Mouse (Mus musculus) gastrocnemius, adult 8-10 months (tissue): ENCODE measurements around the gene Brd3. TPM values are rescaled to one million over a fixed set of nuclear protein-coding genes. Genes with fewer than 3 reads are reported as not detected.
"Not testable (repeated sequence)": the region's sequence is repeated elsewhere in the genome, so short reads cannot be mapped to it uniquely, and the experiment has no call there.

Experiments used
- DNase-seq, 2 experiments: peaks; one replicate each; pipeline ENCODE4 v3.0.0; 2022; ENCODE audit warnings: low spot score in 2 of 2
- total RNA-seq, 4 experiments: library from RNA; stranded (reverse); gene quantifications; 2 replicates each; pipeline ENCODE4 v1.2.4; 2022

Gene Brd3
- total RNA-seq, 4 experiments from 2014 or later = 19.4 to 29.0 (median 24.9) TPM

DNA sequence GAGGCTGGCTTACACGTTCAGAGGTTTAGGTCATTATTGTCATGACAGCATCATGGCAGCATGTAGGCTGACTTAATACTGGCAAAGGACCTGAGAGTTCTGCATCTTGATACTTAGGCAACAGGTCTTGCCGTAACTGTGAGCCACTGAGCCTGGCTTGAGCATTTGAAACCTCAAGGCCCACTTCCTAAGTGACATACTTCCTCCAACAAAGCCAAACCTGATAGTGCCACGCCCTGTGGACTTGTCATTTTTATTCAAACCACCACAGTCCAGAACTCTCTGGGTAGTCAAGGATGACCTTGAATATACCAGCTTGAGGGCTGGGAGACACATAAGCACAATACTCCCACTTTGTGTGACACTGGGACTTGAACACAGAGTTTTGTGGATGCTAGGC, 5.4 kb upstream of the Brd3 start:
- DNase-seq = no peak

DNA sequence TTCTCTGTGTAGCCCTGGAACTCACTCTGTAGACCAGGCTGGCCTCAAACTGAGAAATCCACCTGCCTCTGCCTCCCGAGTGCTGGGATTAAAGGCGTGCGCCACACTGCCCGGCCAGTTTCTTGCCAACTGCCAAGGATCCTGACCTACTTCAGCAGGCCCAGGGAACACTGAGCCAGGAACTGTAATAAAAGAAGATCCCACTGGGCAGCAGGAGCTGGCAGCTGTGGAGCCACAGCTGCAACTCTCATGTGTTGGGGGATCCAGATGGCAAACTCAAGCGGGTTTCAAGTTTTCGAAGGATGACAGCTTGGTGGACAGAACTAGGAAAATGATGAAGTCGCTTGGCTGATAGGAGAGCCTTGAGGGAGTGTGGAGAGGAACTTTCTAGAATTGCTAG, 3.2 kb upstream of the Brd3 start:
- DNase-seq = peak; percentile 54 to 74

DNA sequence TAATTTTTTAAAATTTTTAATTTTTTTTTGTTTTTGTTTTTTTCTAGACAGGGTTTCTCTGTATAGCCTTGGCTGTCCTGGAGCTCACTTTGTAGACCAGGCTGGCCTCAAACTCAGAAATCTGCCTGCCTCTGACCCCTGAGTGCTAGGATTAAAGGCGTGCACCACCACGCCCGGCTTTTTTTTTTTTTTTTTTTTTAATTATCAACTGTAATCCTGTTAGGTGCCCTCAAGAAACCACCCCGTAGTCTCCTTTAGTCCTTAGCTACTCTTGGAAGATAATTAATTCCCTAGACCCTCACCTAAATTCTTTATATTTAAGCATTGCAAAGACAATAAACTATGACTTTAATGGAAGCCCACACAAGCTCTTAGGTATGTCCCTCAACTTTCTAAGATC, 804 bp downstream of the Brd3 start:
- not testable (repeated sequence) for DNase-seq

DNA sequence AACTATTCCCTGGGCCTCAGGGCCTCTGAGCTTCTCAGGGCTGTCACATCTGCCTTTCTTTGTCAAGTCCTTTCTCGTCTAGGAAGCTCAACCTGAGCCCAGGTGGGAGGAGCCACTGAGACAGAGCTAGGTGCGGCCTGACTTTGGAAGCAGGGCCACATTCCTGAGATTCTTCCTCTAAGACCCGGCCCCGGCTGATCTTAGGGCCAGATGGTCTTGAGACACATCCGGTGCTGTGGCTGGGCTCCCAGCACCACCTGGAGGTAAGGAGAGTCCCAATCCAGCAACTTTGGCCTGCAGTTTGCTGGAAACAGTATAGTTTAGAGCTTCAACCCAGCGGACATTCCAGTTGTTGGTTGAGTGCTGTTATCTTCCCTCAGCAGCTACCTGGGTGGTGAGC, 1.9 kb downstream of the Brd3 start:
- DNase-seq = no peak

DNA sequence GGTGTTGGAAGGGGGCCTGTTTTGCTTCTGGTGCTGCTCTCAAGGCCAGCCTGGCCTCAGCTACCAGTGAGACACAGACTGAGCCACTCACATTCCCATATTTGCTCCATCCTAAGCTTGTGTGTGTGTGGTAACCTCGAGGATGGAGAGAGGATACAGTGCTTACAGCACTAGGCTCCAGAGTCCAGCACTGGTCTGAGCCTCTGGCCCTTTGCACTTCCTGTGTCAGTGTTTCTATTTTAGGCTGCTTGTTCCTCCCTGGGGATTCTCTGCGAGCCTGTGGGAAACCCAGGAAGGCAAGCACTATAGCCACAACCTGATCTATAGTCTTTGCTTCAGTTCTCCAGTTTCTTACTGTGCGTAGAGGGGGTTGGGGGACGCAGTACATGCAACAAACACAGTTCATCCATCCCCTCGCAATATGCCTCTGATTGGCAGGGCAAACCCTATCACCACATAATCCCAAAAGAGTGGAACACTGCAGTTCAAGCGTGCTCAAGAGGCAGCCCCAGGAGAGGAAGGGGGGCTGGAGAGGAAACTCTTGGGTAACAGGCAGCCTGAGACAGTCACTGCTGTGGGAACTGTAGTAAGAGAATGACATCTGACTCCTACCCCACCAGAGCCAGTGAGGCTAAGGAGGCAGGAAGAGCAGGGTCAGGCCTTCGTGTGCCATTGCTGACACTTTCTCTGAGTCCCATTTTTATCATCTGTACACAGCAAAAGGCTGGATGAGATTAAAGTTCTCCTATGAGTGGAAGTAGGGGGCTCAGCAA, 3.2 kb downstream of the Brd3 start:
- DNase-seq = peak in 1 of 2 experiments; percentile 23

DNA sequence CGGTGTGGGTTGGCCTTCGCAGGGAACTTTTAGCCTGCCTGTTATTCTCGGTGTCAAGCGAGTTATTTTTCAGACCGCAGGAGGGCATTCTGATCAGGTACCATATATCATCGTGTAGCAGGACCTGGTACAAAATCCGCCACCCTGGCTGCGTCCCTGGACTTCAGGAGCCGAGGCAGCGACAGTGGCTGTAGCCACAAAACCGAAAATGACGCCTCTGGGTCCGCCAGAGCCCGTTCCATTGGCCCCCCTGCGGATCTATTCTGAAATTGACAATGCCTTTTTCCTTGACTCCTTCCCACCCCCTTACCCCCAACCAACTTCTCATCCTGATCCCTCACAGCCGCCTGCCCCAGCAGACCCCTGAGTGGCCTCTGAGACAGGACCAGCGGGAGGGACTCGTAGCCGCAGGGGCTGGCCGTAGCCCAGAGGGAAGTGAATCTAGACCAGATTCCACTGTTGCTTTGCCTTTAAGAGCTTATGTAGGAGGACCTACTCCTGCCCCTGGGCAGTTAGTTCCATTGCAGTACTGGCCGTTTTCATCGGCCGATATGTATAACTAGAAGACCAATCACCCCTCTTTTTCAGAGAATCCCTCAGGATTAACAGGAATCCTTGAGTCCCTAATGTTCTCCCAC, 11.0 kb downstream of the Brd3 start:
- no peak for DNase-seq

DNA sequence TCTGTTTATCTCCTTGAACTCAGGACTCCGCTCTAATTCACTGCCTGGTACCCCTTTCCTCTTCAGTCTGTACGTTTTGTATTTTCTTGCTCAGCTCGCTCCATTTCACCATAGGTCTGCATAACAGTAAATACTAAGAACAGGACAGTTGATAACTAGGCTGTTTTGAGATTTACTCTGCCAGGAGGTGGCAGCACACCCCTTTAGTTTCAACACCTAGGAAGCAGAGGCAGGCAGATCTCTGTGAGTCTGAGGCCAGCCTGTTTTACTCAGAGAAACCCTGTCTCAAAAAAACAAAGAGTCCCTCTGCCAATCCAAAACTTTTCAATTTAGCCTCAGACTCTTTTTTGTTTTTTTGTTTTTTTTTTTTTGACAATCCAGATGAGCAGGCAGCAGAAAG, 13.5 kb downstream of the Brd3 start:
- DNase-seq = no peak

DNA sequence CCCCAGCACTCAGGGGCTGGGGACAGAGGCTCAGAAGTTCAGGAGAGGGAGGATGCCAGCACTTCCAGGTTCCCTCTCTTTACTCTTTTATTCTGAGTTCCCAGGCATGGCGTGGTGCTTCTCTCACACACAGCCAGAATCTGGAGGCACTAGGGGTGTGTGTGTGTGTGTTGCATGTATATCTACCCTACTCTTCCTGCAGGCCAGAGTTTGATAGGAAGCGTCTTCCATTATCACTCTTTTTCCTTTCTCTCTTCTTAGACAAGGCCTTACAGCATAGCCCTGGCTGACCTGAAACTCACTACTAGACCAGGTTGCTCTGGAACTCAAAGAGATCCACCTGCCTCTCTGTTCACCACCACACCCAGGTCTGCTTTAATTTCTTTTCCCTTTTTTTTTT, 16.5 kb downstream of the Brd3 start:
- no peak for DNase-seq

DNA sequence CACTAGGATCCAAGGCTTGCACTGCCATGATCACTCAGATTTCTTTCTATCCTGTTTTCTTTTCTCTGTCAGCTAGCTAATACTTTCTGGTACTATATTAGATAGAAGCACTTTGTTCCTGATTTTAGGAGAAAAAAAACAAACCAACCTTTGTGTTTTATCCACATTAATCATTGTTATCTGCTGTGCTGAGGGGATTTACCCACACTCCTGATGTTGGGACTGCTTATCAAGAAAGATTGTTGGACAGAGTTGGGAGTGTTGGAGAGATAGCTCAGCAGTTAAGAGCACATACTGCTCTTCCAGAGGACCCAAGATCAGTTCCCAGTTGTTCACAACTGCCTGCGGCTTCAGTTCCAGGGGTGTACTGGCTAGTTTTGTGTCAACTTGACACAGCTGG, 19.1 kb downstream of the Brd3 start:
- DNase-seq = no peak

DNA sequence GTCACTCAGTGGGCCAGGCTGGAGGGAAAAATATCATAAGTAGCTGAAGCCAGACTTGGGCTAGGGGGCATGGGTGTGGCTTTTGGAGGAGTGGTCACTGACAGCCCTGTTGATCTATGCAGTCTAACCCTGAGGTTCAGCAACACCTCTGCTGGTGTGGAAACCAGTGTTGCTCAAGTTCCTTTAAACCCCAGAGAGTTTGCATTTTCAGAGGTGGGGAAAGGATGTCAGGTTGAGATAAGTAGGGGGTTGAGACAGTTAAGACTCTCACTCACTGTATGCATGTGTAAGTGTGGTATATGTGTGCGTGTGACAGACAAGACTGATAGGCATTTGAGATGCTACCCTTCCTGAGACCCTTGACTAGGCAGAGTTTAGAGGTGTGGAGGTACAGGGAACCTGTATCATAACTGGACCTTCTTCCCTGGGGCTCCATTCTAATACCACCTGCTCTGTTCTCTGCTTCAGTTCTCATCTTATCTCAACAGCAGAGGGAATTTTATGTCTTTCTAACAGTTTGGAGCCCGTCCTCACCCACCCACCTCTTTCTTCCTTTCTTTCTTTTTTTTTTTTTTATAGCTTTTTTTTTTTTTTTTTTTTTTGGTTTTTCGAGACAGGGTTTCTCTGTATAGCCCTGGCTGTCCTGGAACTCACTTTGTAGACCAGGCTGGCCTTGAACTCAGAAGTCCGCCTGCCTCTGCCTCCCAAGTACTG, 20.0 kb downstream of the Brd3 start:
- no peak for DNase-seq

DNA sequence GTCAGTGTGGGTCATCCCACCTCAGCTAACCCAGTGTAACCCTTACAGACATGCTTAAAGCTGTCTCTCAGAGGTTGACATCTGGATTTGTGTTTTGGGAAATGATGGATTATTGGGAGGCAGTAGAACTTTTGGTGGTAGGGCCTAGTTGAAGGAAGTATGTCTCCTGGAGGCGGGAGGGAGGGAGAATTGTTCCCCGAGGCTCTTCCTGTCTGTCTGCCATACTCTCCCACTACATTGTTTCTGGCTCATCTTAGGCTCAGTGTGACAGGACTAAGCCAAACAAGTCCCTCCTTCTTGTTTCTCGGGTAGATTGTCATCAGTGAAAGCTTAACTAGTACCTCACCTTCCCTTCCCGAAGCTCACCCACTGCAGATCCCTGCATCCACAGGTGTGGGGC, 20.7 kb downstream of the Brd3 start:
- DNase-seq = no peak

DNA sequence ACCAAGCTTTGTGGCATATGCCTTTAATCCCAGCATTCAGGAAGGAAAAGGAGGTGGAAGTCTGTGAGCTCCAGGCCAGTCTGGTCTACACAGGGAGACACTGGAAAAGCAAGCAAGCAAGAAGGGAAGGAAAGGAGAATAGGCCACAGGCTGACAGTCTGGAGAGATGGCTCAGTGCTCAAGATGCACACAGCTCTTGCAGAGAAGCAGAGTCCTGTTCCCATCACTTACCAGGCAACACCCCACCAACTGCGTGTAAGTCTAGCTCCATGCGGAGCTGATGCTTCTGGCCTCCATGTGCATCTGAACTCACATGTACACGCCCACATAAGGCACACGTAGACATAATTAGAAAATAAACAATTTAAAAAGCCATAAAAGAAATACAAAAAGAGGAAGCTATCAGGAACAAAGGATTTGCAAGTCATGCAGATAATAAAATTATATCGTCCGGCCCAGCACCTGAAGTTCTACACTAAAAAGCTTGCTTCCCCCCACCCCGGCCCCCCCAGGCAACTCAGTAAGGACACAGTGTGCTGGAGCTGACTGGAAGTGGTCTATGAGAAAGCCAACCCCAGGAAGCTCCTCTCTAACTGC, 25.1 kb downstream of the Brd3 start:
- DNase-seq = no peak

DNA sequence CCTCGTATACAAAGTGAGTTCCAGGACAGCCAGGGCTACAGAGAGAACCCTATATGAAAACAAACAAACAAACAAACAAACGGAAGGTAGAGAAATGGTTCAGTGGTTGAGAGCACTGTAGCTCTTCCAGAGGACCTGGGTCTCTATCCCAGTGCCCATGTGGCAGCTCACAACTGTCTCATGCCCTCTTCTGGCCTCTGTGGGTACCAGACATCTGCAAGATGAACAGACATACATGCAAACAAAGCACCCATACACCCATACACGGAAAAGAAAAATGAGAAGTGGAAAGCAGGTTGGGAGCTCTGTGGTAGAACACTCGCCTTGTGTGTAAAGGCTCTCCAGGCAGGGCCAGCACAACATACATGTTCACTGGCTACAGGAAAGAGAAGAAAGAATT, 27.1 kb downstream of the Brd3 start:
- DNase-seq = no peak

DNA sequence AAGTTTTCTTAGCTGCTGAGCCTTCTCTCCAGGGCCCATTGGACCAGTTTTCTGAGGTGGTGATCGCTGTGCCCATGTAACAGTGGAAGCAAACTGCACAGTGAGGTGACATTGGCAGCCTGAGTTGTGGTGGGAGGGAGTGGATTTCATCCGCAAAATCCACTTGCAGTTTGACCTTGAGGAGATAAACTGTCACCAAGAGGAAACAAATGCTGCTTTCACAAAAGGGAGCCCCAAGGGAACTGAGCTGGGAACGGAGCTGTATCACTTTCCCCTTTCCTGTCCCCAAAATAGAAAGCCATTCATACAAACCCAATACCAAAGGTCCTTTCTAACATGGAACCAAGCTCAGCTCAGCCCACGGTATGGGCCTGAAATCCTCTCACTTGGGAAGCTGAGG, 27.6 kb downstream of the Brd3 start:
- DNase-seq = no peak

DNA sequence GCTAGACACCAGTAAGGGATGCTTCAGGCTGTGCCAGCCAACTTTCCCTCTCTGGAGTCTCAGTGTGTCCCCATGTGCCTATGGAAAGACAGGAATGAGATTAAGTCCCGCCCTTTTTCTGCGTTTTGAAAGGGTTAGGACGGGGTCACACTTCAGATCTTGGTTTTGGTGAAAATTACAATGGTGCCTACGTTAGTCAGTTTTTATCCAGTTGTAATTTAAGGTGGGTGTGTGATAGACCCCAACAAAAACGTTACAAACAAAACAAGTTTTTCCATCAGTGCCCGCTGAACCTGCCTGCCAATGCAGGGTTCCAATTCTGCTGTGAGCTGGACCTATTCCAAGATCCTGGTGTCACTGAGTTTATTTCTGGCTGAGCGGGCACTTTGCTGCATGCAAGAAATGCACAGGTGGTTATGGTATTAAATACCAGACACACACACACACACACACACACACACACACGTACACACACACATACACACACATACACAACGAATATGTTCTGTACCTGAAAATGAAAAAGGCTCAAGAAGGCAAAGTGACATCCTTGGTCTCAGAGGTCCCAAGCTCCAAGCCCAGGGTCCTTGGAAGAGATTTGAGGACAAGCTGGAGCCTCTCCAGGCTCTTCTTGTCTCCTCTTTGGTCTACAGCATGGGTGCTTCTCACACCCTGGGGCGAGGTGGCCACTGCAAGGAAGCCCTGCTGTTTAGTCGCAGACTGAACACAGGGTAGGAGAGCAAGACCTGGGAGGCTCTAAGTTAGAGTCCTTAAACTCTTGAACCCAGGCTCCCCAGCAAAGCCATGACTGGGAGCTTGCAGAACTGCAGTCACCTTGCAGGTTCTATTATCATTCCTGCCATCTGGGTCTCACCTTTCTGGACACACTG, 30.9 kb downstream of the Brd3 start:
- DNase-seq = no peak

DNA sequence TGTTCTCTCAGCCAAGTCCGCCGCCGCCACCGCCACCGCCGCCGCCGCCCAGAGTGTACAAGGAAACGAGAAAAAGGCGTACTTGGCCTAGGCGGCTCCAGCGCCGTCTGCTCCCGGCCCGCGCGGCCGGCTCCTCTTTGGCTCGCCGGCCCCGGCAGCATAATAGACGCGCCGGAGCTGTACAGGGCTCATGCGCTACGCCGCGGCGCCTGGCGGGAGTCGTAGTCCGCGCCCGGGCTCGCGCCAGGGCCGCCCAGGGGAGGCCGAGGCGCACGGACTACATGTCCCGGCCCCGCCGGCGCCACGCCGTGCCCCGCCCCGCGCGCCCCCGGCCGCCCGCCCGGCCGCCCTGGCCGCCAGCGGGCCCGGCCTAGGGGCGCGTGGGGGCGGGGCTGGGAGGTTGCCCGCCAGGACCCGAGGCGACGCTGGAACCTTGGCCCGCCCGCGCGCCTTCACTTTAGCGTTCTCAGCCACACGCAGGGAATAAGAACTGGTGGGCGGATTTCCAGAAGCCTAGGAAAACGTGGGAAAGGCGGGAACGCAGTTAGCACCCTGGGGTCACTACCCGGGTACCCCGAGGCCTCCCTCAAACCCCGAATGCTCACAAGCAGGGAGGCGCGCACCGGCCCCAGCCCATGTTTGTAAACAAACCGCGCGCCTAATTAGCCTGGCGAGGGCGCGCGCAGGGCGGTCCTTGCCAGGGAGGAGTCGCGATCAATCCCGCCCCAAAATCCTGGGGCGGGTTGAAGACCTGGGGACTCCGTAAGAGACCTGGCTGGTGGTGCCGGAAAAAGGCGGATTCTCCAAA, 31.8 kb downstream of the Brd3 start:
- peak; percentile 89 to 94 for DNase-seq

DNA sequence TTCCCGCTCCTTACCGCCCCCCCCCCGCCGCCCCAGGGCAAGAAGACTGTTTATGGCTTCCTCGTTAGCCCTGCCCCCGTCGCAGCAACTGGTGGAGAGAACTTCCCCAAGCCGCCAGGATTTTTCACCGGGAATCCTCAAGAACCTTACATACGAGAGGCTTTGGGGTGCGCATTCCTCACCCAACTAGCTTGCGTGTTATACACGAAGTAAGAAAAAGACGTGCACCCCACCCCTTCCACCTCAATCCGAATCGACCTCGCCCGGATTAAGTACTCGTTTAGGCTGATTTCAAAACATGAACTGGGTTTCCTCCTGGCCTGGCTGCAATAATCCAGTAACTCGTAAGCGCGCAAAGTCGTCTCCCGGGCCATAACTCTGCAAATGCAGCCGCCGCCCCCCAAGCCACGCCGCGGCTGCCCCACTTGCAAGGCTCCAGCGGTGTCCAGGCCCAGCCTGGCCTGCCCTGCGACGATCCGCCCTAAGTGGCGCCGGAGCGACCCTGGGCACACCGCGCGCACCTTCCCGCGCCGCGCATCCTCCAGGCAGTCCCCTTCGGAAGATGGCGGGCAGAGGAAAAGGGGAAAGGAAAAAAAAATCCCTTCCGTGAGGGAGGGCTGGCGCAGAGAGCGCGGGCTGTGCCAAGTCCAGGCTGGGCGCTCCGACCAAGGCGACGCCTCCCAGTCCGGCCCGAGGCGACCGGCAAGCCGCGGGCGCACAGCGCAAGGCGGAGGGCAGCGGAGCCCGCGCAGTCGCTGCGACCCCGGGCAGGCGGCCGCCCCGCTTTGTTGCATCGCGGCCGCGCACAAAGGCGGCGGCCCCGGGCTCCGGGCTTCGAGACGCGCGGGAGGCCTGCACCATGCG, 32.6 kb downstream of the Brd3 start:
- peak in 1 of 2 experiments; percentile 34 for DNase-seq

DNA sequence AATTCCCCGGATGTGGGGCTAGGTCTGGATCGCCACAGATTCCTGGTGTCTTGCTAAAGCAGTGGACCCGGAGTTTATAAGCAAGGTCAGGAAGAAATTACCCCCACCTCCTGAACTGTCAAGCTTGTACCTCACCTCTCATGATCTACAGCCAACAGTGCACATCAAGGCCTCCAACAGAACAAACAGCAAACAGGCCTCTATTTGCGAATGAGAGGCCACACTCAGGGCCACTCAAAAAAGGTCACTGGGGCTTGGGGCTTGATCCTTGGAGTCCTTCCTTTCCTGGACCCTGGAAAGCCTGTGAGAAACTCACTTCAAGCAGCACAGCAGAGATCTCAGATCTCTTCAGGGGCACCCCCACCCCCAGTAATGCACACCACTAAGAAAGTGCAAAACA, 33.6 kb downstream of the Brd3 start:
- DNase-seq = no peak

DNA sequence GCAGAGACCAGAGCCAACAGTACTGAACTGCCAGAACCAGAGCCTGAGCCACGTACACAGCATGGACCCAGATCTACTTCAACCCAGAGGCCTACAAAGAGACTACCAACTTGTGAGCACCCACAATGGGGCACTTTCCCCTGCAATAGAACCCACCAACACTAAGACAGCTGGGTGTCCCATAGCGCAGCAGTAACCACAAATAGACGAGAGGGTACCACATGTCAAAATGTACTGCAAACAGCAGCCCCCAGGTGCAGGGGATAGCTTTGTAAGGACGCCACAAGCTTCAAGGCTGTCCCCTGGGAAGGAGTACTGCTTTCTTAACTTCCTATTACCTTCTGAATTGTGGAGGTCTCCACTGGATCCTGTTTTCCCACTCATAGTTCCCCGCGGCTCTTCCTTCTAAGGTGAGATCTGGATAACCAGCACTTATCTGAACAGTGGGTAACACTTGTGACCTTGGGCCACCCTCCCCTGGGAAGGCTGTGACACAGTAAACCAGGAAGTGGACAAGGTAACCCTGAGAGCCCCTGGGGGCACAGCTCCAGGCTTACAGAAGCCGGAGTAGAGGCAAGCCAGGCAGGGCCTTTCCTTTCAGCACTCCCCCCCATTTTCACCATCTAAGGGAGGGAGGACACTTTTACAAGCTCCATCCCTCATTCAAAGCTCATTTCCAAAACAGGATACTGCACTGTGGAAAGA, 34.2 kb downstream of the Brd3 start:
- no peak for DNase-seq
